Mouse (Mus musculus): Measurements from ENCODE around the gene Epha8.

GRCm38 (mm10) chr4:136981993-136982695 is 25.5 kb upstream of the Epha8 start:
- TF ChIP-seq EP300 (IDR thresholded peaks at IDR 0.05; ENCODE audit: low read depth in 1 of 2, low read length in 2 of 2) (no peak), CTCF (IDR thresholded peaks at IDR 0.05 in 2 of 3, conservative IDR thresholded peaks at IDR 0.05 in 1 of 3; ENCODE audit: control insufficient read depth in 1 of 3, insufficient read depth in 1 of 3, low read depth in 2 of 3, low read length in 3 of 3, poor library complexity in 1 of 3, severe bottlenecking in 1 of 3) (0 out of 6 replicates have a peak, but pooled peaks of 1 of the 3 experiments have one; percentile 0), MAX (IDR thresholded peaks at IDR 0.05; ENCODE audit: low read length) (no peak), E2F4 (IDR thresholded peaks at IDR 0.05; ENCODE audit: borderline replicate concordance, low read depth, low read length) (no peak), USF1 (IDR thresholded peaks at IDR 0.05; ENCODE audit: low read depth, low read length) (no peak), USF2 (IDR thresholded peaks at IDR 0.05; ENCODE audit: borderline replicate concordance in 1 of 2, insufficient read depth in 1 of 2, low read depth in 1 of 2, low read length in 2 of 2) (no peak), POLR2A (IDR thresholded peaks at IDR 0.05; ENCODE audit: control insufficient read depth in 1 of 2, insufficient read depth in 1 of 2, low read depth in 1 of 2, low read length in 2 of 2, poor library complexity in 1 of 2) (no peak), MAZ (IDR thresholded peaks at IDR 0.05; ENCODE audit: low read depth, low read length) (no peak), UBTF (IDR thresholded peaks at IDR 0.05; ENCODE audit: borderline replicate concordance, insufficient read depth, low read depth, low read length) (no peak)

All from MEL (cell line).